Mouse (Mus musculus) heart, postnatal 36 days (tissue): ENCODE results near the gene Ccdc96. TPM values are rescaled to one million over a fixed set of nuclear protein-coding genes. Genes with fewer than 3 reads are reported as not detected.
A peak's percentile ranks its signal among the peaks of the same experiment; 100 is the strongest.

Experiments
- DNase-seq, 2 experiments: peaks; one replicate each; pipeline ENCODE4 v3.0.0; 2021 to 2022
- intact Hi-C: fragments of 180-260 bp; cut with DNase I; formaldehyde crosslinking; loops from one replicate; pipeline ENCODE4 v1.15.1; 2025
- total RNA-seq, 2 experiments: library from RNA; stranded (reverse); gene quantifications; 2 replicates each; pipeline ENCODE4 v1.2.3; 2021

The Ccdc96 gene
- total RNA-seq: under 1 TPM; 0.19 to 0.33 TPM

- intact Hi-C loops: no loop called here
- peak; percentile 95 to 96 for DNase-seq
Observed at GRCm38 (mm10) chr5:36484171-36484990, at the start of gene Ccdc96, which contains the start of gene Tada2b. Gene Ccdc96, plus strand, starts transcription at chr5:36484588. Gene Tada2b, minus strand, starts transcription at chr5:36484285.

GRCm38 (mm10) chr5:36436858-36437257 lies 47.5 kb upstream of the Ccdc96 start:
- no peak for DNase-seq
- intact Hi-C loops: no loop called here

- DNase-seq: no peak
- intact Hi-C loops: no loop called here
Observed at GRCm38 (mm10) chr5:36440741-36441140, 43.6 kb upstream of the Ccdc96 start.

DNA sequence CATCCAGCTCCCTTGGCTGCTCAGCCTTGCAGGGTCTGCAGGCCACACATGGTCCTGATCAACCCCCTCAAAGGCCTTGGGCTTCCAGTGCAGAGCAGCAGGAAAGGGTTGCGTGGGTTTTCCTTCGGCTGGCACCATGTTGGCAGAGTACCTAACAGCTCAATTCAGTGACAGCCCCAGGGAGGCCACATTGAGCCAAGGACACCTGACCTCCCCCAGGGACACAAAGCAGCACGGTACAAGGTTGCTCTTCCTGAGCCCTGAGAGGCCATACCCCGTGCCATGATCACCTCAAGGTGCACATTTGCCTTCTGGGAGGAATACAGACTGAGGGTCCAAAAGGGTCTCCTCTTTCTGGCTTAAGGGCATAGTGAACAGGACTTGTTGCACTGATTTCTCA lies 39.8 kb upstream of the Ccdc96 start:
- intact Hi-C loops: no loop called here
- no peak for DNase-seq

DNA sequence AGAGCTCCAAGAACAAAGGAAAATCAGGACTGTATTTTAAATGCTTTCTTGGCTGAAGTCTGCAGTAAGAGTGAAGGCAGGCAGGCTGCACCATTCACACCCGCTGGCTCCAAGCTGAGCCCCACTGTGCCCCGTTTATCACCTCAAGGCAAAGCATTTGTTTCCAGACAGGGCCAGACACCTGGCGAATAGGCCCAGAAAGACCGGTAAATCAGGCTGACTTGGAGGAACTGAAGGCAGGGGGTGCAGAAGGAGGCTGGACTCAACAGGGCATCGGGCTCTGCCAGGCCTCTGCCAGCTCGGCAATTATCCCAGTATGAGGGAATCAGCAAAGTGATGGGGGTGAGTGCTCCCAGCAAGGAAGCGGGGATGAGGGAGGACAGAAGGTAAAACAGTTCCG lies 39.4 kb upstream of the Ccdc96 start:
- no peak for DNase-seq
- intact Hi-C loops: no loop called here

GRCm38 (mm10) chr5:36446166-36446890 lies 38.1 kb upstream of the Ccdc96 start:
- intact Hi-C loops: no loop called here
- DNase-seq: no peak

DNA sequence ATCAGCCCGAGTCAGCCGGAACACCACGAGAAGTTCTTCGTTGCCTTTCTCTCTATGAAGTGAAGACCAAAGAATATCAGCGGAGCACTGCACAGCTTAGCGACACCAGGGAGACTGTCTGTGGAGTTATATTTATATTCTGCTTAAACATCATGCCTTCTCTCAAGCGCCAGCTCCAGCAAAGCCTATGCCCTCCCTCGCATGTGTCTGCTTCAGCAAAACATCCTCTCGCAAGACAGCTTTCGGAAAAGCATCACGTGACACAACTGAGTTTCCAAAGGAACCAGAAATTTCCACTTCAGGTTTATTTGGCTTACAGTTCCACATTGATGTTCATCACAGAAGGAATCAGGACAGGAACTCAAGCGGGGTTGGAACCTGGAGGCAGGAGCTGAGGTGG lies 36.5 kb upstream of the Ccdc96 start:
- intact Hi-C loops: no loop called here
- DNase-seq: no peak

- intact Hi-C loops: no loop called here
- DNase-seq: peak in 1 of 2 experiments; percentile 14
Observed at GRCm38 (mm10) chr5:36449710-36450358, 34.6 kb upstream of the Ccdc96 start.

GRCm38 (mm10) chr5:36451119-36451518 lies 33.3 kb upstream of the Ccdc96 start:
- DNase-seq: no peak
- intact Hi-C loops: no loop called here

- no peak for DNase-seq
Observed at GRCm38 (mm10) chr5:36451872-36452389, 32.5 kb upstream of the Ccdc96 start.

DNA sequence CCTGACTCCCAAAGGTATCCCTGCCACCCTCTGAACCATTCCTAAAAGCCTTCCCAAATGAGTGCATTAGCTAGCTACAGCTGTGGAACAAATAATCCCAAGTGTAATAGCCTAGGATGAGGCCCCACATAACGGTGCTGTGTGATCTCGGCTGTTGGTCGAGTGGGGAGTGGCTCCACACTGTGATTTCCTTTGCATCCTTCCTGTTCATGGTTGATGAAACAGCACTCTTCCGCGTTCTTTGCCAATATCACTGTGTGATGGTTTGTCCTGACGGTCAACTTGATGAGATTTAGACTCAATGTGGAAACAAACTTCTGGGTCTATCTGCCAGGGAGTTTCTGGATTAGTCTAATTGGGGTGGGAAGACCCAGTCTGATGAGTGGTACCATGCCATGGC lies 31.6 kb upstream of the Ccdc96 start:
- no peak for DNase-seq
- intact Hi-C loops: no loop called here

More at GRCm38 (mm10) chr5:36451872-36452389, 32.5 kb upstream of the Ccdc96 start:
- intact Hi-C loops: no loop called here

DNA sequence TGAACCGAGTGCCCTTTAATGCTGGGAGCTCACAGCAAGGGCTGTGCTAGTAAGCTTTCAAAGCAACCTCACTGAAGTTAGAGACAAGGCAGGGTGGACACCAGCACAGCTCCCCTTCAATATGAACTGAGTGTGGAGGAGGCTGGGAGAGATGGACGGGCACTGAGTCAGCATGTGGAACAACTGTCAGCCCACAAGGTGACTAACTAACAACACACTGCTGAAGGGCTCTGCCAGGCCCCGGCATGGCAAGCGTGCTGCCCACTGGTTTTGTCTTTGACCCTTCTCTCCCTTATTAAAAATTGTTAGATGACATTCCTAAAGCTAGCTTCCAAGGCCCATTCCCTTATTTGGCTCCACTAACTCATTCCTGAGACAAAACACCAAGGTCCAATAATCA lies 26.7 kb upstream of the Ccdc96 start:
- intact Hi-C loops: no loop called here
- DNase-seq: no peak

- DNase-seq: peak in 1 of 2 experiments; percentile 34
- intact Hi-C loops: no loop called here
Observed at GRCm38 (mm10) chr5:36458926-36459325, 25.5 kb upstream of the Ccdc96 start.

DNA sequence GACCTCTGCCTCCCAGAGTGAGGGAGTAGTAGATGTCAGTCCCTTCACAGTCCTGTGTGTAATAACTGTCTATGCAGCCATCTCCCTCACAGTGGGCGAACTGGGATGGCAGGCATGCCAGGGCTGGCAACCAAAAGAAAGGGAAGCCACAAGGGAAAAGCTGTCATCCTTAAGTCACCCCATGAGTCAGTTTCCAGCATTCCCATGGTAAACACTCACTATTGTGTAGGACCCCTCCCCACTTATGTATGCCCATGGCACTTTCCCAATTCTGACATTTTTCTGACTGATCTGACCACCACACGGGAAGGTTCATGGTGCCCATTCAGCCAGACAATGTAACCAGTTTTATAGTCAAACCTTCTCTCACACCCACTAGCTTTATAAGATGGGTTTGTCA lies 23.7 kb upstream of the Ccdc96 start:
- intact Hi-C loops: loop anchor here (5.0 kb wide), 2 partner anchors 122 to 232 kb away; no protein-coding TSS in a partner anchor
- DNase-seq: no peak

GRCm38 (mm10) chr5:36461231-36461630 lies 23.2 kb upstream of the Ccdc96 start:
- intact Hi-C loops: loop anchor here (5.0 kb wide), 2 partner anchors 121 to 231 kb away; no protein-coding TSS in a partner anchor
- DNase-seq: no peak

- intact Hi-C loops: loop anchor here (1.0 to 5.0 kb wide), 5 partner anchors 26 to 279 kb away; no protein-coding TSS in a partner anchor
- DNase-seq: peak; percentile 81 to 91
Observed at GRCm38 (mm10) chr5:36462810-36463209, 21.6 kb upstream of the Ccdc96 start.

DNA sequence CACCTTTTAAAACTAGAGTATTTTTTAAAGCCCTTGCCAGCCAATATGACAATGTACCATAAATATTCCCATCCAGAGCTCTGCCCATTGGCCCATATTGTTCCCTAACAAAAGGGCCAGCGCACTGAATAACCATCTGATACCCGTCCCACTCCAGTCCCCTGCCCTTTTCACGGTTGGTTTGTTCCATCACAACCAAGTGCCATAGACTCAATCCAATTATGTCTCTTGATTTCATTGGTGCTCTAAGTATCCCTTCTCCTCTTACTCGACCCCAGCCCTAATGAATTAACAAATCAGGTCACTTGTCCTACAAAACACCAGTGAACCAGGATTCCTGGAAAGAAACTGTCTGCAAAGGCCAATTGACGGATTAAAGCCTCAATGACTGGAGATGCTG lies 21.0 kb upstream of the Ccdc96 start:
- intact Hi-C loops: loop anchor here (1.0 to 5.0 kb wide), 4 partner anchors 75 to 279 kb away; no protein-coding TSS in a partner anchor

GRCm38 (mm10) chr5:36464709-36465661 lies 19.4 kb upstream of the Ccdc96 start, which contains the start of gene Grpel1:
Gene Grpel1, plus strand, starts transcription at chr5:36464998.
- intact Hi-C loops: loop anchor here (5.0 kb wide), 2 partner anchors 117 to 227 kb away; no protein-coding TSS in a partner anchor
- peak; percentile 93 to 96 for DNase-seq

More for the DNA sequence above, 21.0 kb upstream of the Ccdc96 start:
- DNase-seq: no peak

- intact Hi-C loops: no loop called here
Observed at GRCm38 (mm10) chr5:36465889-36466288, 18.5 kb upstream of the Ccdc96 start.

More at GRCm38 (mm10) chr5:36465889-36466288, 18.5 kb upstream of the Ccdc96 start:
- DNase-seq: no peak
